Mouse (Mus musculus): ENCODE measurements at regions not wholly inside any gene's neighbourhood (a gene's known extent, or its start where the extent isn't known, plus 50 kb on each side); places are given as distances from the start of the nearest gene placed in this dataset.

GRCm38 (mm10) chr3:143674446-143674845 is 530.6 kb downstream of the Lmo4 start:
- no peak for DNase-seq

GRCm38 (mm10) chr3:143662041-143662685 is 542.9 kb downstream of the Lmo4 start:
- DNase-seq = no peak

- DNase-seq = peak; percentile 33
Measured at GRCm38 (mm10) chr3:143659421-143659978, 545.5 kb downstream of the Lmo4 start.

- no peak for DNase-seq
Measured at GRCm38 (mm10) chr3:143647237-143647636, 557.8 kb downstream of the Lmo4 start.

GRCm38 (mm10) chr3:143646836-143647235 is 558.2 kb downstream of the Lmo4 start:
- DNase-seq = no peak

- no peak for DNase-seq
Measured at GRCm38 (mm10) chr3:143633036-143633435, 572.0 kb downstream of the Lmo4 start.

- peak; percentile 27 for DNase-seq
Measured at GRCm38 (mm10) chr3:143631183-143631582, 573.8 kb downstream of the Lmo4 start.

GRCm38 (mm10) chr3:143624906-143625305 is 580.1 kb downstream of the Lmo4 start:
- DNase-seq = no peak

- DNase-seq = no peak
Measured at GRCm38 (mm10) chr3:143622275-143622674, 582.7 kb downstream of the Lmo4 start.

- no peak for DNase-seq
Measured at GRCm38 (mm10) chr3:143619125-143619524, 585.9 kb downstream of the Lmo4 start.

- no peak for DNase-seq
Measured at GRCm38 (mm10) chr3:143614895-143615294, 590.1 kb downstream of the Lmo4 start.

- DNase-seq = no peak
Measured at GRCm38 (mm10) chr3:143614004-143614403, 591.0 kb downstream of the Lmo4 start.

- DNase-seq = peak; percentile 40
Measured at GRCm38 (mm10) chr3:143609673-143610072, 595.3 kb downstream of the Lmo4 start.

GRCm38 (mm10) chr3:143599120-143599519 is 605.9 kb downstream of the Lmo4 start:
- peak; percentile 68 for DNase-seq

- no peak for DNase-seq
Measured at GRCm38 (mm10) chr3:143596949-143597593, 607.9 kb downstream of the Lmo4 start.

GRCm38 (mm10) chr3:143596011-143596683 is 608.9 kb downstream of the Lmo4 start:
- no peak for DNase-seq

- no peak for DNase-seq
Measured at GRCm38 (mm10) chr3:143595081-143595480, 609.9 kb downstream of the Lmo4 start.

GRCm38 (mm10) chr3:143594676-143595075 is 610.3 kb downstream of the Lmo4 start:
- no peak for DNase-seq

GRCm38 (mm10) chr3:143586653-143587052 is 618.4 kb downstream of the Lmo4 start:
- DNase-seq = no peak

- DNase-seq = no peak
Measured at GRCm38 (mm10) chr3:143584692-143585603, 620.1 kb downstream of the Lmo4 start.

- DNase-seq = no peak
Measured at GRCm38 (mm10) chr3:143576338-143577007, 628.5 kb downstream of the Lmo4 start.

GRCm38 (mm10) chr3:143575737-143576136 is 629.3 kb downstream of the Lmo4 start:
- DNase-seq = no peak
